Mouse (Mus musculus): ENCODE data around the gene Pde2a.

DNA sequence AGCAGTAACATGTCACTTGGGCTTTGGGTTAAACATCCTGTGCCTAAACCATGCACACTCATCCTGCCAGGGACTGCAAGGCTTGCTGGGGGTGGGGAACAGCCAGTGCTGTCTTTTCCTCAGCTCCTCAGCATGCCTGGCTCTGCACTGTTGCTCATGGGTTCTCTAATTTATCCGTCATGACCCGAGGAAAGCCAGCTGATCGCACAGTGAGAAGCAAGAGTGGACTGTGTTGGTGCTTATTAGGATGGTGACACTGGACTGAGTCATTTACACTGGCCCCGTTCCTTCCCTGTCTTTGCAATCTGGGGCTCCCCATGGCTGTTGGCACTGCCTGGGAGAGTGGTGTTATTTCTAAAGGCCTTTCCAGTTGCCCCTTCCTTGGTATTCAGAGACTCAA, 22.7 kb downstream of the Pde2a start:
- TF ChIP-seq CTCF (IDR thresholded peaks at IDR 0.05; ENCODE audit: borderline replicate concordance, insufficient read depth, low read length) (no peak), POLR2A (IDR thresholded peaks at IDR 0.05; ENCODE audit: low read depth, low read length) (no peak)
